Mouse (Mus musculus) heart, embryonic 10.5 days (tissue): Measurements from ENCODE around the gene Mfap3. TPM values are rescaled to one million over a fixed set of nuclear protein-coding genes. Genes with fewer than 3 reads are reported as not detected.
A peak's percentile ranks its signal among the peaks of the same experiment; 100 is the strongest.

Experiments
- DNase-seq: peaks from one replicate; pipeline ENCODE4 v3.0.0-alpha.2; 2017; ENCODE audit warnings: low spot score
- H3K27ac ChIP-seq: fragments of 300-500 bp; sonication (generic); 2 replicates; pipeline ENCODE4 v1.5.1; 2016; ENCODE audit warnings: mild to moderate bottlenecking
- H3K27me3 ChIP-seq: fragments of 300-500 bp; sonication (generic); 2 replicates; pipeline ENCODE4 v1.6.1; 2016; ENCODE audit warnings: mild to moderate bottlenecking; ENCODE audit not compliant: poor library complexity, insufficient read depth, severe bottlenecking
- H3K36me3 ChIP-seq: fragments of 300-500 bp; sonication (generic); 2 replicates; pipeline ENCODE4 v1.6.1; 2016; ENCODE audit warnings: mild to moderate bottlenecking, moderate library complexity
- H3K4me1 ChIP-seq: fragments of 300-500 bp; sonication (generic); 2 replicates; pipeline ENCODE4 v1.6.1; 2016; ENCODE audit warnings: mild to moderate bottlenecking
- H3K4me3 ChIP-seq: fragments of 300-500 bp; sonication (generic); 2 replicates; pipeline ENCODE4 v1.5.1; 2016; ENCODE audit warnings: mild to moderate bottlenecking, moderate library complexity
- H3K9me3 ChIP-seq: fragments of 300-500 bp; sonication (generic); 2 replicates; pipeline ENCODE4 v1.6.1; 2016; ENCODE audit warnings: mild to moderate bottlenecking, moderate library complexity
- WGBS: fragments of 180-500 bp; shearing (Covaris S2); methylation state at CpG from one replicate; pipeline ENCODE4 v1.1.7; 2016; 5-methylcytosine and 5-hydroxymethylcytosine counted together
- polyA plus RNA-seq: library from polyadenylated mRNA; unstranded; fragments of >200 nt; fragmentation: Nextera tagmentation; extraction: Ambion mirVana; gene quantifications from 2 replicates; pipeline ENCODE4 v1.2.1, GENCODE M21; 2016

Gene Mfap3
- polyA plus RNA-seq = 32.9 and 40.8 TPM in 2 replicates

- under 1% methylated on average over 59 of the region's 59 CpGs for WGBS
- peaks cover 22% of the 10 kb centered on the region for H3K36me3 ChIP-seq
- peak within 1 kb of the TSS; percentile 96 for H3K27ac ChIP-seq
- H3K4me1 ChIP-seq = peaks cover 13% of the 10 kb centered on the region
- no peaks in the 10 kb centered on the region for H3K9me3 ChIP-seq
- peak; percentile 96 for DNase-seq
- no peaks in the 10 kb centered on the region for H3K27me3 ChIP-seq
- peak within 1 kb of the TSS; percentile 78 for H3K4me3 ChIP-seq
Measured at GRCm38 (mm10) chr11:57518091-57518750, at the start of gene Mfap3, which contains the start of gene Fam114a2. Mfap3 (plus strand) TSS chr11:57518664. Fam114a2 (minus strand) TSS chr11:57518617.

GRCm38 (mm10) chr11:57468706-57469105 lies 49.8 kb upstream of the Mfap3 start:
- no peak overlapping the region for H3K4me3 ChIP-seq
- H3K27ac ChIP-seq = no peak overlapping the region
- no peaks in the 10 kb centered on the region for H3K36me3 ChIP-seq
- no peaks in the 10 kb centered on the region for H3K9me3 ChIP-seq
- H3K27me3 ChIP-seq = no peaks in the 10 kb centered on the region
- no peaks in the 10 kb centered on the region for H3K4me1 ChIP-seq
- WGBS = 72% methylated on average over 4 of the region's 4 CpGs
- no peak for DNase-seq

GRCm38 (mm10) chr11:57470056-57470455 lies 48.4 kb upstream of the Mfap3 start:
- Histone ChIP-seq H3K4me3 (no peak overlapping the region), H3K4me1 (no peaks in the 10 kb centered on the region), H3K27ac (no peak overlapping the region), H3K9me3 (no peaks in the 10 kb centered on the region), H3K36me3 (no peaks in the 10 kb centered on the region), H3K27me3 (no peaks in the 10 kb centered on the region)
- WGBS = 46% methylated on average over 6 of the region's 6 CpGs
- no peak for DNase-seq

GRCm38 (mm10) chr11:57470979-57471378 lies 47.5 kb upstream of the Mfap3 start:
- WGBS = 84% methylated on average over 7 of the region's 7 CpGs

GRCm38 (mm10) chr11:57474296-57474941 lies 44.0 kb upstream of the Mfap3 start:
- no peak overlapping the region for H3K27ac ChIP-seq
- no peaks in the 10 kb centered on the region for H3K4me1 ChIP-seq
- 70% methylated on average over 6 of the region's 6 CpGs for WGBS

More at GRCm38 (mm10) chr11:57470979-57471378, 47.5 kb upstream of the Mfap3 start:
- no peaks in the 10 kb centered on the region for H3K9me3 ChIP-seq
- no peak for DNase-seq
- no peak overlapping the region for H3K27ac ChIP-seq
- H3K4me1 ChIP-seq = no peaks in the 10 kb centered on the region
- no peak overlapping the region for H3K4me3 ChIP-seq
- no peaks in the 10 kb centered on the region for H3K27me3 ChIP-seq
- H3K36me3 ChIP-seq = no peaks in the 10 kb centered on the region

GRCm38 (mm10) chr11:57475119-57475518 lies 43.3 kb upstream of the Mfap3 start:
- 0 out of 2 replicates have a peak, but pooled peaks cover 3% of the 10 kb centered on the region for H3K9me3 ChIP-seq
- H3K27ac ChIP-seq = no peak overlapping the region
- no peak for DNase-seq
- peaks cover 14% of the 10 kb centered on the region for H3K36me3 ChIP-seq
- no peak overlapping the region for H3K4me3 ChIP-seq
- H3K4me1 ChIP-seq = no peaks in the 10 kb centered on the region
- WGBS = 48% methylated on average over 6 of the region's 6 CpGs
- no peaks in the 10 kb centered on the region for H3K27me3 ChIP-seq

More at GRCm38 (mm10) chr11:57474296-57474941, 44.0 kb upstream of the Mfap3 start:
- Histone ChIP-seq H3K36me3 (peaks cover 8% of the 10 kb centered on the region), H3K9me3 (no peaks in the 10 kb centered on the region), H3K27me3 (no peaks in the 10 kb centered on the region), H3K4me3 (no peak overlapping the region)
- no peak for DNase-seq

GRCm38 (mm10) chr11:57478077-57478476 lies 40.4 kb upstream of the Mfap3 start:
- no peak for DNase-seq
- 91% methylated on average over 5 of the region's 5 CpGs for WGBS
- H3K27me3 ChIP-seq = no peaks in the 10 kb centered on the region
- 0 out of 2 replicates have a peak, but pooled peaks cover 3% of the 10 kb centered on the region for H3K9me3 ChIP-seq
- no peak overlapping the region for H3K27ac ChIP-seq
- no peak overlapping the region for H3K4me3 ChIP-seq
- H3K4me1 ChIP-seq = peaks cover 3% of the 10 kb centered on the region; the same call in 1 of the 2 replicates
- H3K36me3 ChIP-seq = peaks cover 40% of the 10 kb centered on the region

- Histone ChIP-seq H3K36me3 (peaks cover 80% of the 10 kb centered on the region), H3K27me3 (no peaks in the 10 kb centered on the region), H3K9me3 (no peaks in the 10 kb centered on the region), H3K4me3 (no peak overlapping the region), H3K4me1 (no peaks in the 10 kb centered on the region), H3K27ac (no peak overlapping the region)
- DNase-seq = no peak
- WGBS = 64% methylated on average over 5 of the region's 5 CpGs
Measured at GRCm38 (mm10) chr11:57488436-57488835, 30.0 kb upstream of the Mfap3 start.

GRCm38 (mm10) chr11:57496462-57497039 lies 21.9 kb upstream of the Mfap3 start:
- 68% methylated on average over 3 of the region's 3 CpGs for WGBS
- no peak for DNase-seq
- no peak overlapping the region for H3K27ac ChIP-seq
- no peaks in the 10 kb centered on the region for H3K9me3 ChIP-seq
- H3K27me3 ChIP-seq = no peaks in the 10 kb centered on the region
- no peak overlapping the region for H3K4me3 ChIP-seq
- H3K4me1 ChIP-seq = no peaks in the 10 kb centered on the region
- H3K36me3 ChIP-seq = peaks cover 95% of the 10 kb centered on the region

- Histone ChIP-seq H3K9me3 (no peaks in the 10 kb centered on the region), H3K4me3 (no peak overlapping the region), H3K4me1 (no peaks in the 10 kb centered on the region), H3K27ac (no peak overlapping the region), H3K27me3 (no peaks in the 10 kb centered on the region), H3K36me3 (peaks cover 87% of the 10 kb centered on the region)
- no peak for DNase-seq
- 87% methylated on average over 3 of the region's 3 CpGs for WGBS
Measured at GRCm38 (mm10) chr11:57497701-57498100, 20.8 kb upstream of the Mfap3 start.

- H3K4me3 ChIP-seq = no peak overlapping the region
- whole genome bisulfite sequencing = 95% methylated on average over 5 of the region's 5 CpGs
- H3K27ac ChIP-seq = no peak overlapping the region
- no peaks in the 10 kb centered on the region for H3K27me3 ChIP-seq
- no peaks in the 10 kb centered on the region for H3K9me3 ChIP-seq
- no peak for DNase-seq
- peaks cover 84% of the 10 kb centered on the region for H3K36me3 ChIP-seq
- H3K4me1 ChIP-seq = no peaks in the 10 kb centered on the region
Measured at GRCm38 (mm10) chr11:57498215-57498614, 20.2 kb upstream of the Mfap3 start.

GRCm38 (mm10) chr11:57503155-57503554 lies 15.3 kb upstream of the Mfap3 start:
- no peak for DNase-seq
- 59% methylated on average over 5 of the region's 5 CpGs for WGBS
- no peaks in the 10 kb centered on the region for H3K27me3 ChIP-seq
- H3K9me3 ChIP-seq = no peaks in the 10 kb centered on the region
- no peak overlapping the region for H3K27ac ChIP-seq
- H3K36me3 ChIP-seq = peaks cover 79% of the 10 kb centered on the region
- H3K4me1 ChIP-seq = no peaks in the 10 kb centered on the region
- no peak overlapping the region for H3K4me3 ChIP-seq

GRCm38 (mm10) chr11:57506899-57507298 lies 11.6 kb upstream of the Mfap3 start:
- 81% methylated on average over 6 of the region's 6 CpGs for WGBS
- H3K9me3 ChIP-seq = no peaks in the 10 kb centered on the region
- no peaks in the 10 kb centered on the region for H3K4me1 ChIP-seq
- H3K36me3 ChIP-seq = peaks cover 69% of the 10 kb centered on the region
- H3K27ac ChIP-seq = no peak overlapping the region
- H3K27me3 ChIP-seq = no peaks in the 10 kb centered on the region
- H3K4me3 ChIP-seq = no peak overlapping the region
- no peak for DNase-seq
